Mouse (Mus musculus): ENCODE measurements around the gene Spin2f.
"Not testable (repeated sequence)": the region's sequence is repeated elsewhere in the genome, so short reads cannot be mapped to it uniquely, and the experiment has no call there.

- not testable (repeated sequence) for TF ChIP-seq CTCF (IDR thresholded peaks at IDR 0.05; ENCODE audit: control insufficient read depth, insufficient read depth, insufficient replicate concordance, low read depth, low read length); POLR2A (IDR thresholded peaks at IDR 0.05; ENCODE audit: control insufficient read depth, low read depth, low read length)
Observed at GRCm38 (mm10) chrX:31212136-31212535, 41.6 kb upstream of the Spin2f start.

Data from testis, adult 2 months (tissue).